Mouse (Mus musculus) spleen, postnatal 10 days (tissue): ENCODE measurements around the gene P2ry2.
A peak's percentile ranks its signal among the peaks of the same experiment; 100 is the strongest.

Source experiments
- DNase-seq, 2 experiments: peaks; one replicate each; pipeline ENCODE4 v3.0.0; 2021 to 2022; ENCODE audit warnings: low spot score in 2 of 2

P2ry2 gene

DNA sequence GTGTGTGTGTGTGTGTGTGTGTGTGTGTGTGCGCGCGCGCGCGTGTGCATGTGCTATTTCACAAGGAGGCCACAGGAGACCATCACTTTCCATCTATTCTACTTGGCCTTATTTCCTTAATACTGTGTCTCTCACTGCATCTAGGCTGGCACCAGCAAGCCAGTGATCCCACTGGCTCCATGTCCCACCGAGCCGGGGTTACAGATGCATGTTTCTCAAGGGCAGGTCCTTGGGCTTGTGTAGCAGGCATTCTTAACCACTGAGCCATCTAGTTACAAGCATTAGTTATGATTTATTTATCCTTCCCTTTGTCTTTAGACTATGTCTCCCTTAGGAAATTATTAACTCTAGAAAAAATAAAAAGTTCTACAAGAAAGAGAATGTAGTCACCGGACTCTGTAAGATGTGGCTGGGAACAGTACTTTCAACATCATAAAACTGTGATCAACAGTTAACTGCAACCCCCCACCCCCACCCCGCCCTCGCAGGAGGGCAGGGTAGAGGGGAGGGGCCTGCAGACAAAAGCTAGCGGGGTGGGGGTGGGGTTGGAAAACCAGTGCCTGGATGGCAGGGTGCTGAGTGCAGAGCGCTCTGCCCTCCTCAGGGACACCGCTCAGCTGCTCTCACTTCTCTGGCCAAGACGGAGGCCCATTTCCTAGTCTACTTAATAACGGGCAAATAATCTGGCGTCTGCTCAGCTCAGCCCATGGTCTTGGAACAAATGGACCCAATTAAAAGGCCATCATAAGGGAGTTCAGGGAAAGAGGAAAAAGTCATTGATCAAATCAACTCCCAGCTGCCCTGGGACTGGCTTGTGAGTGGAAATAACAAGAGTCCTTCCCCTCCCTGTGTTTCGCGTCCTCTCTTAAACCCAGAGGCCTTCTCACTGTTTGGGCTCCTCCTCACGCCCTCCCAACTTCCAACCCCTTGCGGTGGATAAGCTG lies 27.9 kb downstream of the P2ry2 start:
- no peak for DNase-seq

DNA sequence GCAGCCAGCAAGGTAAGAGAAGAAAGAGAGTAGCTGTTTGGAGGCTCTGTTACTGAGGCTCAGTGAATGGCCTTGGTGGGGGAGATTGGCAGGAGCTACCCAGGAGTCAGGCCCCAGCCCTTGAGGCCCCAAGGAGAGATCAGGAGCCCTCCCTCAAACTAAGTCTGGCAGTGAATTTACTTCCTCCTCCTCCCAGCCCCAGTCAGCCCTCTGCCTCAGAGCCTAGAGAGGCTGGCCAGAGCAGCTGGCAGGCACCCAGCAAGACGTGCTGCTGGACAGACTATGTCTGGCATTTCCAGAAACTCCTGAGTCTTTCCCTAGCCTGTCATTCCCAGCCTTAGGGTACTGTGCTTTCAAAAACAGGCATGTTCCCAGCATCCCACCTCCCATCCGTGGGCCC lies 33.5 kb downstream of the P2ry2 start:
- no peak for DNase-seq

DNA sequence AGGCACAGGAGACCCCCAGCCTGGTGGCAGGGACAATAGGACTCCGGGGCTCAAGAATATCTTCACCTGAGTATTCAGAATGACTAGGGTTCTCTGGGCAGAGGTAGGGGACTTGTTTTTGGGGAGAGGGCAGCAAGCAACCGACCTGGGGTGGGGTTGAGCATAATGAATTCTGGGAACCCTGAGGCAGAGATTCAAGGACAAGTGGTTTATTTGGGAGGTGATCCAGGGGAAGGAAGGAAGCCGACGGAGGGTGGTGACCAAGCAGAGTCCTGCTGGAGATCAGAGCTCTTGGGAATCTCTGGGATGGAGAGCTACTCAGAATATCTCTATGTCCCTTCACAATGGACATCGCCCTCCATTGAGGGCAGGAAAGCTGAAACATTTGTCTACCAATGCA lies 34.5 kb downstream of the P2ry2 start:
- no peak for DNase-seq

DNA sequence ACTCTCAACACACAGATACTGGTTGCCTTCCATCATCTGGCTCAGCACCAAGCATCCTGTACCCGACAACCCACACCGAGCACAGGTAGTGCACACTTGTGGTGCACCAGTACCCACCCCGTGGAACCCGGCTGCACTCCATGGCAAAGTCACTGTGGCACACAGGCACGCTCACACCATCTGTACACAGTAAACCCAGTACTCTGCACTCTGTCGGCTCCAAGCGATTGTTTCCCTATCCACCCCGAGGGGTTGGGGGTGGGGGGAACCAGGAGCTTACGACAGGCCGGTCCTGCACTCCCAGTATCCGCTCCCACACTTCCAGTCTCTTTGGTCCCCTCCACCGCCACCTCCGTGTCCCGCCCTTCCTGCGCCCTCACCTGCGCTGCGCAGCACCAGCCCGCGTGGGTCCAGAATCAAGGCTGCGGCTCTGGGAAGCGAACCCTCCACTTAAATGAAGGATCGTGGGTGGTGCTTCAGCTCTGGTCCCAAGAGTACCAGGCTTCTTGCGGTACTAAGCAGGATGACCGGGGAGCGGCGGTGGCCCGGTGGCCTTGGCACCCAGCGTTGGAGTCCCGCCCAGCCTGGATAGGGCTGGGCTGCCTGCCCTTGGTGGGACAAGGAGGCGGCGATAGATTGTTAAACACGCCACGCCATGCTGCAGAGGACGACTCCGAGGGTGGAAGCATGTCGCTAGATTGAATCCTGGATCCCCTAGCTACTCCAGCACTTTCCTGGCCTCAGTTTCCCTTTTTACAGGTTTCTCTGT lies 38.3 kb downstream of the P2ry2 start, which contains the start of gene P2ry6:
TSS of gene P2ry6 (minus strand) at position 515 of the 769 bp plus-strand sequence.
- no peak for DNase-seq

DNA sequence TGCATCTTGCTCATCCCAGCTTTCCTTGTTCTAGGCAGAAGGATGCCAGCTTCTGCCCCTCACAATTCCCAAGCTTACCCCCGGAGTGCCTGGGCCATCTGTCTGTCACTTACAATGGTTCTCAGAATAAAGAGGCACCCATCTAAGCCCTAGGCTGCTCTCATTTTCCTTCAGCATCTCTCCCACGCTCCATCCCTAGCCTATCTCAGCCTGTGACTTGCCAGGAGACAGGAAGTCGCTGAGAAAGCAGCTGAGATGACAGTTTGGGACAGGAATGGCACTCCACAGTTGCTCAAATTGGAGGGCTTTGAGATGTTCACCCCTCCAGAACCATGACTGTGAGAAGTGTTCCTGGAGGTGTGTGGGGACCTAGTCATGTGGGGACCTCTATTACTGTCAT lies 39.8 kb downstream of the P2ry2 start:
- no peak for DNase-seq

DNA sequence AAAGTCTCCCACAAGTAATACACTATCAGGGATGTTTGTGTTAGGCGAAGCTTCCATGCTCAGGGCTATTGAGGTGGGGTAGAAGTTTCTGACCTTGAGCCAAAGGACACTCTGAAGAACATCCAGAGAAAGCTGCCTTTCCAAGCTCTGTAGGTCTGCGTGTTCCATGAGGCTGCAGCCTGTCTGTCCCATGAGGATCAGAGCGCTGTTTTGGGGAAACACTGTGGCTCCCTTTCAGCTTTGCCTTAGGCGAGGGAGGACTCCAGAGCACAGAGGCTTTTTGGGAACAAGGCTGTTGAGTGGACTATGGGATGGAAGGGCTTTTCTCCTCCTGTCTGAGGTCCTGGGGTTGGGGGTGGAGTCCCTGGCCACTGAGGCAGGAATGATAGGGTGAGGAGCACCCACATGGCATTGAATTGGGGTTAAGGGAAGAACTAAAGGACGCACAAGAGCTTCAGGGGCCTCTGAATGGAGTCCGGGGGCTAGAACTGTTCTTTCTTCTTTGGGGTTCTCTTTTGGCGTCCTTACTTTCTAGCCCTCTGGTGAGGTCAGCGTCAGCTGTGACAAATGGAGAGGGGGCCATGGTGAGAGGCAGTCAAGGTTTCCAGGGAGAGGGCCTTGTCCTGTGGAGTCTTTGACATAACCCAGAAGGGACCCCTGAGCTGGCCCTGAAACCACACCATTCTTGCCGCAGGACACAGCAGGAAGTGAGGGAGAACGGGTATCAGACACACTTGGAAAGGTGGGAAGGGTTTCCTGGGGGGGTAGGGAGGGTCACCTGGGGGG lies 43.6 kb downstream of the P2ry2 start:
- no peak for DNase-seq

DNA sequence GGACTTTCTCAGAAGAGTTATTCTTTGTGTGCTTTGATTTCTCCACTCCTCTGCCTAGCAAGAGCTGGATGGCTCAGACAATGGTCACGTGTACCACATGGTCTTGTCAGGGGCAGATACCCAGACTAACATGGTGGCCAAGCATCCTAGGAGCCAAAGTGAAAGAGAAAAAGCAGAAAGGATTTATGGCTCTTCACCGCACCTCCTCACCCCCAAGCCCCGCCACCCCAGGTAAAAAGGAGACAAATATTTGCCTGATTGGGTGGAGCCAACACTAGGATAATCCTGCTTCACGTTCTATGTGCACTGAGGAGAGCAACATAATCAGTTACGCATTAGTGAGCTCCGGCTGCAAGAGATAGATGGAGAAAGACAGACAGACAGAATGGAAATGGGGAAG lies 44.3 kb downstream of the P2ry2 start:
- no peak for DNase-seq

DNA sequence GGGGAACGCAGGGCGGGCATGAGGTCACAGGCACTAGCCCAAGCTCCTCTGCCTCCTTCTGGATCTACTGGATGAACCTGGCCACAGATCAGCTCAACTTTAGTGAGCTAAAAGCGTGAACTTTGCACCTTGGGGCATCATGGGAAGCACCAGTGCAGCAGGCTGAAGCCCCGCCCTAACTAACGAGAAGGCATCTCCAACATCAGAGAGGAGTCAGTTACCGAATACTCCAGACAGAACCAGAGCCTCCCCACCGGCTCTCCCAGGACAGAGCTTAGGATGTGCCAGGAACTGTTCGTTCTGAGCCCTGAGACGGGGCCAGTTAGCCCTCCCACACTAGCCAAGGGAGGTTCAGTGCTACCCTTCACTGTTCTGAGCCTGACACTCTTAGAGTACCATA lies 44.8 kb downstream of the P2ry2 start:
- DNase-seq: no peak

DNA sequence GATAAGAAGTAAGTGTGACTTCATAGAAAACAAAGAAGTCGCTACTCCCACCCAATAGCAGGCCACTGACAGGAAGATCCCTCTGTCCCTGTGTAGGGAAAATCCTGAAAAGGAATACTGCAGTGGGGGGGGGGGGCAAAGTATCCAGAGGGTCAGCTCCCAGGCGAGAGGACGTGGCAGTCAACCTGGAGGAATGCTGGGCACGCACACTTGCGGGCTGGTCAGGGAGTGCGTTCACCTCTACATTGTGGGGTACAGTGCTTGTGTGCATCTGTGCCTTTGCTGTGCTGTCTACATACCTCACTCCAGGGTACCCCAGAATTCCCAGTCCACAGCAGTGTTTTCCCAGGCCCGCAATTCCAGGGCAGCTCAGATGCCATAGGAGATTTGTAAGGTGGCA lies 46.7 kb downstream of the P2ry2 start:
- no peak for DNase-seq

DNA sequence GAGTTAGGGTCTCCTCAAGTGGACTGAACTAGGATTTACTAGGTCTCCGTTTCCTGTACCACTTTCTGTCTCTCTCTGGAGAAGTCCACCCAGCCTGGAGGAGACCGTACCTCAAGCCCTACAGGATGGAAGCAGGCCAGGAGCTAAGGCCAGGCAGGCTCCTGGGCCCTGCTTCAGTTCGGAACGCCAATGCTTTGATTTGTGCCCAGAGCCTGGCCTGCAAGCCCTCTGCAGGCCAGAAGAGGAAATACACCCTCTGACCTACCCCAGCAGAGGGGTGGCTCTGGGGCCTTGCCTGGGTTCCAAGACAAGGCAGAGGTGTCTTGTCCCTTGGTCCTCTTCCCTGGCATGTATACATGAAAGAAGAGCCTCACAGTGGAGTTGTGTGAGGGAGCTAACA lies 47.6 kb downstream of the P2ry2 start:
- no peak for DNase-seq

DNA sequence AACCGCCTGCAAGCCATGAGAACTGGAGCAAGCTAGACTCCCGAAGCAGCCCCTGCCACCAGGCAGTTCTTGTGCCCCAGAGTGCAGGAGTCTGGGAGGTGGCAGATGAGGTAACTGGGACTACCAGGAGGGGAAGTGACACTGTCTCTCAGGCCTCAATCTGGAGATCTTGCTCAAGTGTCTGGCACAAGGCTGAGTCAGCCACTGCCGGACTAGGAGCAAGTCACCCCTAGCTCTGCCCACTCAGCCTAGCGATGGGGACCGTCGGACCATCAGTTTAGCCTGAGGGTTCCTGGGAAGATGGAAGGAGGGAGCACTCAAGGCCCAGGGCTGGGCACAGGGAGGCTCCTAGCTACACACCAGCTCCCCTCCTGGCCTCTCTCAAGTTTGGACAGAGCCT lies 48.4 kb downstream of the P2ry2 start:
- no peak for DNase-seq

DNA sequence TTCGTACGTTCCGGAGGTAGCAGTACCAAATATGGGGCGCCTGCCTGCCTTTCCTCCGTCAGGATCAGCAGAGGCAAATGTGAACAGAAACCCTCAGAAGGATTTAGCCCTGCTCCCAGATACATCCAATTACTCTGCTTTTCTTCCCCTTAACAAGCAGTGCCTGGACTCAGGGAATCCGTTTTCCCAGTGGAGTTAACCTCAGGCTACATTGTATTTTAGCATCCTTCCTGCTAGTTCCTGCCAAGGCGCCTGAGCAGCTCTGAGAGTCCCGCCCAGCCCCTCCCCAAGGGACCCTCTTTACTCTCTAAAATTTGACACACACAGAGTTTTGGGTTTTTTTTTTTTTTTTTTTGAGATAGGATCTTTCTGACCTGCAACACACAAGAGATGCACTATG lies 49.3 kb downstream of the P2ry2 start:
- no peak for DNase-seq

DNA sequence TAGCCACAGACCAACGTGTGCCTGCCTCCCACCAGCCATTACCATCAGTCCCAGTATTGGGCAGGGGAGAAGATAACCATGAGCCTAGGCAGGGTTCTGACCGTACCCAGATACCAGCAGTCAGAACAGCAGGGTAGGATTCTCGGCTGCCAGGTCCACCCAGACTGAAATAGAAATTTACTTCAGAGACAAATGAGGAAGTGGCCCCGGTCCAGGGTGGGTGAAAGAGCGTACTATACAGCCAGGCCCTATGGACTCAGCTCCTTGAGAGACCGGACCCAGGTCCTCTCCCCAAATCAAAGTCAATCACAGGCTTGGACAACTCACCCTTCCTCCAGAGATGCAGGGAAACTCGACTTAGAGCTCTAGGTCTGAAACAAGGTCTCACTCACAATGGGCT lies 51.5 kb downstream of the P2ry2 start:
- no peak for DNase-seq

DNA sequence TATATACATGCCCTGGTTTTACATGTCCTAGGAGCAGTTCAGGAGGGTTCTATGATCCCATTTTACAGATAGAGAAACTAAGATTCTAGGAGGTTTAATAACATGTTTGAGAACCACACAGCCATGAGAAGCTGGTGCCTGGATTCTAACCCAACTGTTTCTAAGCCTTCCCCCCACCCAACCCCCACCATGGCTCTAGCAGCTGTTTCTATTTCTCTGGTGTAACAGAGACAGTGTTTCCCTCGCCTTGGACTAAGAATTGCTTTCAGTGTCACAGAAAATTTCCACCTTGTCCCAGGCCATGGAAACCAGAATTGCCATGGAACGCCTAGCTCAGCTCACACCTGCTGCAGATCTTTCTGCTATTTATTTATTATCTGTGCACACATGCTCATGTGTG lies 52.2 kb downstream of the P2ry2 start:
- DNase-seq: no peak

DNA sequence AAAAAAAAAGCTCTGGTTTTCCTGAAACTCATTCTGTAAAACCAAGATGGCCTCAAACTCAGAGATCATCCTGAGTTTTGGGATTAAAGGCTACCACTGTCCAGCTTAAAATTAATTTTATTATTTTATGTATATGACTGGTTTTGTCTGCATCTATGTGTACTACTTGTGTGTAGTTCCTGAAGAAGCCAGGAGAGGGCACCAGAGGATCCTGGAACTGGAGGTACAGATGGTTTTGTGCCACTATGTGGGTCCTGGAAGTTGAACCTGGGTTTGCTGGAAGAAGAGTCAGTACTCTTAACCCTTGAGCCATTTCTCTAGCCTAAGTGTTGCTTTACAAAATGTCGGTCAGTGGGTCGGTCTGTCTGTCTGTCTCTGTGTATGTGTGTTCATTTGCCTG lies 54.2 kb downstream of the P2ry2 start:
- DNase-seq: peak in 1 of 2 experiments; percentile 59

DNA sequence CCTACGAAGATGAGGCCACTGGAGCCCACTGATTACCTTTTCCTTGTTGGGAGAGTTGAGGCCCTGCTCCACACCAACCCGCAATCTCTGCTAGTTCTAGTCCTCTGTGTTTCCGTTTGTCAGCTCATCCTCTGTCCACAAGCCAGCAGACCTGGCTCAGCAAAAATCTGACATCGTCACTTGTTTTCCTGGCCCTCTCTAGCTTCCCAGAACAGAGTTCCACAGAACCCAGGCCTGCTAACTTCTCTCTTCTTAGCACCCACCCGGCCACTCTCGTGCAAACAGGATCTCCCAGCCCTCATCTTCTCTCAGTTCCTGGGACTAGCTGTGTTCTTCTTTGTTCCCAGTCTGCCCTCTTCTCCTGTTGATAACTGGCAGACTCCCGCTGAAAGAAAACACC lies 60.0 kb downstream of the P2ry2 start:
- no peak for DNase-seq

DNA sequence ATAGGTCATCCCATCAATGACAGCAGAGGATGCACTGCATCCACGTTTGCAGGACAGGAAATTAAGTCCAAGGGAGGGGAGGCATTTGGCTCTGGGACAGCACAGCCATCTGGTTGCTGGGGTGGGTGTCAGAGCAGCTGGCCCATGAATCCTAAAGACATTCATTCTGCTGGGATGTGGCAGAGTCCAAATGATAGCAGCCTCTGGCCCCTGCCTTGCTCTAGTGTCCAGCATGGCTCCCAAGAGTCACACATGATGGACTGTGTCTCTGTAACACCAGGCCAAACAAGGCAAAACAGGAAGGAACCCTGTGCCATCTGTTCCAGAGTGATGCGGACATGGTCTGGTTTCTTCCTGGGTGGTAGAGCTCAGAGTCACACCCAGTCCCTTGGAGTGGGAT lies 60.8 kb downstream of the P2ry2 start:
- no peak for DNase-seq

DNA sequence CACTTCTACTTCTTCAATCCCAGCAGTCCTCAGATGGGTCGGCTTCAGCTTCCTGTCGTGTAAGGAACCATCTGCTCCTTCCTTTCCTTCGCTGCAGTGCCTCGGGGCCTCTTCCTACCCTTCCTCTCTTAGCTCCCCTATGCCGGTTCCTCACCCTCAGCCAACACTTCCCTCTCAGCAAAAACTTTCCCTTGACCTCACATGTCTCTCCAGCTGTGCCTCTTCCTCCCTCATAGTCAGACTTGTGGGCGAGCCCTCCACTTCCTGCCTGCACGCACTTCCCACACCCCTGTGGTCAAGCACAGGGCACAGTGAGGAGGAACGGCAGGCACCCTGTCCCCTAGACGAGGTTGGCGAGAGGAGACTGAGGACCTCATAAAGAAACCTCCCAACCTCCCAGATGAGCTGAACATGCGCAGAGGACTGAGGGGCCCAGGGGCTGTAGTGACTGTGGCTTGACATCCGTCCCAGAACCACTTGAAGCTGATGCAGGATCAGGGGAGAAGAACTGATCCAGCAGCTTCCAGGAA lies 62.1 kb downstream of the P2ry2 start:
- peak in 1 of 2 experiments; percentile 40 for DNase-seq

DNA sequence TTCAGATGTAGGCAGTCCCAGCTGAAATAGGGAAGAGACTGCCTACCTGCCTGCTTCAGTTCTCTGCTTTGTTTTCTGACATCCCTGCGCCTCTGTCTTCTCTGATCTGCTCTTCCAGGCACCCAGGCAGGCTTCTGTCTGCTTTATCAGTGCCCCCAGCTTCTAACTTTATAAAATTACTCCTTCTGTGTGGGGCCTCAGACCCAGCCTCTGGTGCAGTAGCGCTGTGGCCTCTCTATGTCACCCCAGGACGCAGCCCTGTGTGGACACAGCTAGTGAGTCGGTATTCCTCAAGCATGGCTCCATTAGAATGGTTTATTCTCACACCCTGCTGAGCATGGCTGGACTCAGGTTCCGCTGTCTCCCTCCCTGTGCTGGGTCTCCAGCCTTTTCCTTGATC lies 62.6 kb downstream of the P2ry2 start:
- DNase-seq: no peak
